Mouse (Mus musculus) kidney, adult 2 months (tissue): ENCODE measurements around the gene Ap5b1.

Experiments
- CTCF ChIP-seq: fragments of 200-500 bp; conservative IDR thresholded peaks from 2 replicates; pipeline ENCODE4 v1.5.1; 2011; ENCODE audit warnings: low read depth, mild to moderate bottlenecking, control low read depth, low read length, moderate library complexity, mixed read lengths; ENCODE audit not compliant: insufficient read depth, insufficient read length
- POLR2A ChIP-seq: fragments of 200-500 bp; IDR thresholded peaks from one replicate; pipeline ENCODE4 v1.6.1; 2011; ENCODE audit warnings: low read depth, low read length, control low read depth

GRCm38 (mm10) chr19:5566316-5566715, 1.5 kb upstream of the Ap5b1 start:
- TF ChIP-seq CTCF (no peak), POLR2A (no peak)
